Mouse (Mus musculus): ENCODE data around the gene Csrnp3.

- TF ChIP-seq ZNF384 (IDR thresholded peaks at IDR 0.05; ENCODE audit: low read depth, low read length) (no peak), SMC3 (IDR thresholded peaks at IDR 0.05; ENCODE audit: low read depth, low read length) (no peak), TBP (IDR thresholded peaks at IDR 0.05; ENCODE audit: low read depth, low read length) (no peak), GABPA (IDR thresholded peaks at IDR 0.05; ENCODE audit: low read depth, low read length) (no peak), ETS1 (IDR thresholded peaks at IDR 0.05; ENCODE audit: low read depth, low read length) (no peak), POLR2A (IDR thresholded peaks at IDR 0.05; ENCODE audit: control insufficient read depth in 1 of 2, insufficient read depth in 1 of 2, low read depth in 1 of 2, low read length in 2 of 2, poor library complexity in 1 of 2) (no peak), CTCF (IDR thresholded peaks at IDR 0.05 in 2 of 3, conservative IDR thresholded peaks at IDR 0.05 in 1 of 3; ENCODE audit: control insufficient read depth in 1 of 3, insufficient read depth in 1 of 3, low read depth in 2 of 3, low read length in 3 of 3, poor library complexity in 1 of 3, severe bottlenecking in 1 of 3) (no peak), MAX (IDR thresholded peaks at IDR 0.05; ENCODE audit: low read length) (no peak), E2F4 (IDR thresholded peaks at IDR 0.05; ENCODE audit: borderline replicate concordance, low read depth, low read length) (no peak), ELF1 (IDR thresholded peaks at IDR 0.05; ENCODE audit: low read depth, low read length) (no peak), KAT2A (conservative IDR thresholded peaks at IDR 0.05; ENCODE audit: low read depth, low read length) (no peak), MAFK (IDR thresholded peaks at IDR 0.05; ENCODE audit: borderline replicate concordance, low read depth, low read length) (no peak), POLR2AphosphoS2 (IDR thresholded peaks at IDR 0.05; ENCODE audit: low read length) (no peak), ZKSCAN1 (IDR thresholded peaks at IDR 0.05; ENCODE audit: low read depth, low read length) (no peak)
These were observed 12.7 kb upstream of the Csrnp3 start for GRCm38 (mm10) chr2:65832738-65833395.
